Mouse (Mus musculus) CH12.LX (cell line): ENCODE measurements at regions not wholly inside any gene's neighbourhood (a gene's known extent, or its start where the extent isn't known, plus 50 kb on each side); places are given as distances from the start of the nearest gene placed in this dataset.

ENCODE experiments used
- DNase-seq: peaks from one replicate; pipeline ENCODE4 v3.0.0-alpha.2; 2013; ENCODE audit errors: extremely low read depth
- H3K27ac ChIP-seq: 2 replicates; pipeline ENCODE4 v1.5.1; 2012; ENCODE audit warnings: low read depth, mild to moderate bottlenecking, control low read depth, moderate library complexity; ENCODE audit not compliant: insufficient read depth
- H3K27me3 ChIP-seq: replicated peaks from 2 replicates; pipeline ENCODE3; 2012; ENCODE audit warnings: inconsistent platforms
- H3K36me3 ChIP-seq, 2 experiments: replicated peaks in 1 of 2; 2 replicates each; pipeline versions ENCODE3 to v1.6.1; 2012; ENCODE audit warnings: inconsistent platforms in 1 of 2, low read length in 1 of 2, mild to moderate bottlenecking in 1 of 2, mixed read lengths in 1 of 2, moderate library complexity in 1 of 2; ENCODE audit not compliant: control insufficient read depth in 1 of 2, insufficient read depth in 1 of 2
- H3K4me1 ChIP-seq, 2 experiments: 2 replicates each; pipeline ENCODE4 v1.6.1; 2012; ENCODE audit warnings: inconsistent platforms in 1 of 2, moderate library complexity in 1 of 2; ENCODE audit not compliant: insufficient read depth in 2 of 2, control insufficient read depth in 1 of 2
- H3K4me2 ChIP-seq: 2 replicates; pipeline ENCODE4 v1.6.1; 2012; ENCODE audit warnings: low read depth, mild to moderate bottlenecking, control low read depth; ENCODE audit not compliant: poor library complexity, insufficient read depth, severe bottlenecking
- H3K4me3 ChIP-seq, 3 experiments: fragments of 150-350 bp in 1 of 3; sonication (generic) in 1 of 3; replicated peaks in 1 of 3; 2 replicates each; pipeline versions ENCODE3 to v1.5.1; 2011 to 2012; ENCODE audit warnings: low read depth in 2 of 3, low read length in 2 of 3, mild to moderate bottlenecking in 2 of 3, moderate library complexity in 2 of 3, control low read depth in 1 of 3, improper control_type of control experiment in 1 of 3, inconsistent platforms in 1 of 3, mixed read lengths in 1 of 3; ENCODE audit not compliant: poor library complexity in 1 of 3
- H3K79me2 ChIP-seq: replicated peaks from 2 replicates; pipeline ENCODE4 v1.6.1; 2012; ENCODE audit warnings: mild to moderate bottlenecking, moderate library complexity; ENCODE audit not compliant: control insufficient read depth, poor library complexity, insufficient read depth, severe bottlenecking; ENCODE audit errors: extremely low read depth
- H3K9ac ChIP-seq: 2 replicates; pipeline ENCODE4 v1.6.1; 2012; ENCODE audit warnings: low read depth, mild to moderate bottlenecking, control low read depth, moderate library complexity; ENCODE audit not compliant: insufficient read depth
- H3K9me3 ChIP-seq: replicated peaks from 2 replicates; pipeline ENCODE3; 2012; ENCODE audit warnings: low read length, inconsistent platforms, mixed read lengths
- BHLHE40 ChIP-seq: IDR thresholded peaks from 2 replicates; pipeline ENCODE4 v1.6.1; 2011; ENCODE audit warnings: mild to moderate bottlenecking, low read depth, low read length, improper control_type of control experiment
- CHD1 ChIP-seq: IDR thresholded peaks from 2 replicates; pipeline ENCODE4 v1.6.1; 2012; ENCODE audit warnings: low read depth, low read length, improper control_type of control experiment, inconsistent platforms
- CHD2 ChIP-seq: IDR thresholded peaks from 2 replicates; pipeline ENCODE4 v1.6.1; 2011; ENCODE audit warnings: low read length, improper control_type of control experiment
- CTCF ChIP-seq, 2 experiments: IDR thresholded peaks in 1 of 2; conservative IDR thresholded peaks in 1 of 2; 2 replicates each; pipeline ENCODE4 v1.5.1; 2011 to 2012; ENCODE audit warnings: low read depth in 2 of 2, low read length in 2 of 2, improper control_type of control experiment in 1 of 2, inconsistent platforms in 1 of 2, mild to moderate bottlenecking in 1 of 2, moderate library complexity in 1 of 2
- E2F4 ChIP-seq: IDR thresholded peaks from 2 replicates; pipeline ENCODE4 v1.6.1; 2011; ENCODE audit warnings: low read depth, low read length, improper control_type of control experiment; ENCODE audit not compliant: insufficient replicate concordance
- ELF1 ChIP-seq: IDR thresholded peaks from 2 replicates; pipeline ENCODE4 v1.6.1; 2014; ENCODE audit warnings: low read depth, mild to moderate bottlenecking, inconsistent platforms, low read length, improper control_type of control experiment
- HCFC1 ChIP-seq: IDR thresholded peaks from 2 replicates; pipeline ENCODE4 v1.6.1; 2012; ENCODE audit warnings: low read depth, mild to moderate bottlenecking, inconsistent platforms, low read length, improper control_type of control experiment
- JUND ChIP-seq: conservative IDR thresholded peaks from 2 replicates; pipeline ENCODE4 v1.6.1; 2011; ENCODE audit warnings: low read depth, low read length, improper control_type of control experiment
- KAT2A ChIP-seq: IDR thresholded peaks from 2 replicates; pipeline ENCODE4 v1.6.1; 2012; ENCODE audit warnings: low read length, improper control_type of control experiment, inconsistent platforms; ENCODE audit not compliant: insufficient replicate concordance
- MXI1 ChIP-seq: IDR thresholded peaks from 2 replicates; pipeline ENCODE4 v1.6.1; 2011; ENCODE audit warnings: mild to moderate bottlenecking, low read depth, low read length, improper control_type of control experiment
- MYC ChIP-seq: IDR thresholded peaks from 2 replicates; pipeline ENCODE4 v1.6.1; 2011; ENCODE audit warnings: low read depth, mild to moderate bottlenecking, improper control_type of control experiment, low read length
- NRF1 ChIP-seq: IDR thresholded peaks from 2 replicates; pipeline ENCODE4 v1.6.1; 2014; ENCODE audit warnings: low read depth, mild to moderate bottlenecking, inconsistent platforms, low read length, improper control_type of control experiment, moderate library complexity
- POLR2AphosphoS2 ChIP-seq: IDR thresholded peaks from 2 replicates; pipeline ENCODE4 v1.6.1; 2011; ENCODE audit warnings: low read depth, low read length, improper control_type of control experiment
- RCOR1 ChIP-seq: conservative IDR thresholded peaks from 2 replicates; pipeline ENCODE4 v1.6.1; 2012; ENCODE audit warnings: low read depth, mild to moderate bottlenecking, inconsistent platforms, low read length, improper control_type of control experiment
- TCF12 ChIP-seq: IDR thresholded peaks from 2 replicates; pipeline ENCODE4 v1.6.1; 2014; ENCODE audit warnings: low read depth, mild to moderate bottlenecking, inconsistent platforms, low read length, improper control_type of control experiment
- USF2 ChIP-seq: conservative IDR thresholded peaks from 2 replicates; pipeline ENCODE4 v1.6.1; 2011; ENCODE audit warnings: low read depth, low read length, improper control_type of control experiment
- ZMIZ1 ChIP-seq: IDR thresholded peaks from 2 replicates; pipeline ENCODE4 v1.6.1; 2012; ENCODE audit warnings: low read depth, mild to moderate bottlenecking, inconsistent platforms, low read length, improper control_type of control experiment
- dilution Hi-C: fragments of 300-500 bp; cut with MboI; formaldehyde crosslinking; loops from 2 replicates; pipeline ENCODE4 v1.14.3; 2020; ENCODE audit warnings: low sequenced_read_pairs; ENCODE audit not compliant: extremely low pct_unique_long_range_greater_than_20kb, extremely low pct_ligation_motif_present
- in situ Hi-C: fragments of 300-500 bp; cut with MboI; formaldehyde crosslinking; loops from 3 replicates; pipeline ENCODE4 v1.14.3; 2019; ENCODE audit warnings: low sequenced_read_pairs, low pct_ligation_motif_present, low pct_unique_long_range_greater_than_20kb, mixed read lengths

DNA sequence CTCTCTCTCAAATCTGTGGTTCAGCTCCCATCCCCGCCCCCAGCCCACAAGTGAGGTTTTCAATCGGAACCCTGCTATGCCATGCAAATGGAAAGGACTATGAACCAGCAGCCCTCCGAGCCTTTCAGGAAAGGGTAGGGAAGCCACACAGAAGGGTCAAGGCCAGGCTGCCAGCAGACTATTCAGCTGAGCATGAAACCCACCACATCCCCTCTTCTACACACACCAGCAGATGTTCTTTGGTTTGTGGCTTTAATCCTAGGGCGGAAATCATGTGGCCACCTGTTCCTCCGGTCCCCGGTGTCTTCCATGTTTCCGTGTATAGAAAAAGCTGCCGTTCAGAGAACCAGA, 240.6 kb downstream of the Lrfn2 start:
- no peaks in the 10 kb centered on the region for H3K27me3 ChIP-seq
- no peaks in the 10 kb centered on the region for H3K79me2 ChIP-seq
- no peak overlapping the region for H3K27ac ChIP-seq
- H3K4me1 ChIP-seq, result no peaks in the 10 kb centered on the region
- TF ChIP-seq MYC, result no peak
- no peak for TF ChIP-seq USF2
- TF ChIP-seq CHD2, result no peak
- TF ChIP-seq ELF1, result no peak
- TF ChIP-seq CTCF (conservative IDR thresholded peaks at IDR 0.05 in 1 of 2, IDR thresholded peaks at IDR 0.05 in 1 of 2; ENCODE audit: low read depth in 2 of 2, low read length in 2 of 2), result no peak
- dilution Hi-C loops, result no loop called here
- no peak for DNase-seq
- in situ Hi-C loops, result no loop called here
- H3K9me3 ChIP-seq, result peaks cover 97% of the 10 kb centered on the region
- H3K36me3 ChIP-seq, result no peaks in the 10 kb centered on the region
- H3K9ac ChIP-seq, result no peak overlapping the region
- H3K4me2 ChIP-seq, result no peak overlapping the region
- H3K4me3 ChIP-seq, result no peak overlapping the region

DNA sequence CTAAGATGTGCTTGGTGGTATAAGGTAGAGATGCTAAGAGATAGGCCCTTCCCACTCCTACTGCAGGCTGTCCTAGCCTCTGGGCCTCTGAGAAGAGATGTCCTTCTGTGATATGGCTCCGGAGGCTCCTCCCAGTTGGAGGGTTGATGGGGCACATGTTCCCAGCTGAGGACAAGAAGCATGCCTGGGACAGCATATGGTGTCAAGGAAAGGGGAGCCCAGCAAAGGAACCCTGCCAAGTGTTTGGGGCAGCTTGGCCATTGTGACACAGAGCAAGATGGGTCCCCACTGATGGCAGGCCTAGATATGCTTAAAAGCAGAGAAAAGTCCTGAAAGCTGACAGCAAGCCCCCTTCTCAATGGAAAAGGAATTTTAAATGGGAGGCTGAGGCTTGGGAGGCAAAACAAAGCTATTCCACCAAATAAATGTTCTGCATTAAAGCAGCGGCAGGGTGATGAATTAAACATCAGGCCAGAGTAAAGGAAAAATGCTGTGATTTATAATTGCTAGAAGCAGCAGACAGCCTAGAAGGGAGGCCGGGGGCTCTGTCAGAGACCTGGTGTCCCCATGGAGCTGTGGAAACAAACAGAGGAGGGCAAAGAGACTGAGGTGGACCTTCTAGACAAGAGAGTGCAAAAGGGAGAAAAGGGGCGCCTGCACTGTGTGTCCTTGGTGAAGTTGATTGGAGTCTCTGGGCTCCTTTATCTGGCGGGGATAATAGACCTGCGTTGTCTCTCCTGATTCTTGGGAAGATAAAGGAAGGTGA, 246.0 kb downstream of the Lrfn2 start:
- Histone ChIP-seq H3K27ac (no peak overlapping the region), H3K79me2 (no peaks in the 10 kb centered on the region), H3K9ac (no peak overlapping the region), H3K9me3 (peaks cover 98% of the 10 kb centered on the region), H3K4me1 (no peaks in the 10 kb centered on the region), H3K4me2 (no peak overlapping the region), H3K36me3 (no peaks in the 10 kb centered on the region), H3K4me3 (no peak overlapping the region), H3K27me3 (no peaks in the 10 kb centered on the region)
- DNase-seq, result no peak
- in situ Hi-C loops (no loop called here), dilution Hi-C loops (no loop called here)
- no peak for TF ChIP-seq HCFC1
- TF ChIP-seq E2F4, result no peak

DNA sequence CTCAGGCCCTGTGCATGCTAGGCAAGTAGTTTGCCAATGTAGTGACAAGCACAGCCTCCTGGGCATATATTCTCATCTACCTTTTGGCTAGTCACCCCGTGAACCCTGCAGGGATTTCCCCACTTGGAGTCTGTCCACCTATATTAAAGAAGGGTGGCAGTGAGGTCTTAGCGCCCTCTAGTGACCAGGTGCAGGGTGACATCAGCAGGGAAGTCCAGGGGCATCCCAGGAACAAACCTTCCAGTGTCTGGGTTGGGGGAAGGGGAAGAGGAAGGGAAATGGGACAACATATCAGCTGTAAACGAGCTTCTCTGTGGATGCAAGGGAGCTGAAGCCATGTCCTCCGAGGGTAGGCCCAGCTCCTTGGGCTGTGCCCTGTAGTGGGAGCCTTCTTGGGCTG, 245.7 kb upstream of the Mocs1 start:
- no peaks in the 10 kb centered on the region for H3K27me3 ChIP-seq
- H3K4me1 ChIP-seq, result no peaks in the 10 kb centered on the region
- TF ChIP-seq E2F4 (no peak), JUND (no peak), ZMIZ1 (no peak), KAT2A (no peak), CHD1 (no peak), RCOR1 (no peak), MXI1 (no peak), NRF1 (no peak), USF2 (no peak), BHLHE40 (no peak), POLR2AphosphoS2 (no peak), TCF12 (no peak)
- no peaks in the 10 kb centered on the region for H3K79me2 ChIP-seq
- no peak for DNase-seq
- no peak overlapping the region for H3K4me2 ChIP-seq
- peaks cover 92% of the 10 kb centered on the region for H3K9me3 ChIP-seq
- in situ Hi-C loops (no loop called here), dilution Hi-C loops (no loop called here)
- no peak overlapping the region for H3K4me3 ChIP-seq
- H3K9ac ChIP-seq, result no peak overlapping the region
- no peak overlapping the region for H3K27ac ChIP-seq
- H3K36me3 ChIP-seq, result no peaks in the 10 kb centered on the region
